In the genomic region with DNA sequence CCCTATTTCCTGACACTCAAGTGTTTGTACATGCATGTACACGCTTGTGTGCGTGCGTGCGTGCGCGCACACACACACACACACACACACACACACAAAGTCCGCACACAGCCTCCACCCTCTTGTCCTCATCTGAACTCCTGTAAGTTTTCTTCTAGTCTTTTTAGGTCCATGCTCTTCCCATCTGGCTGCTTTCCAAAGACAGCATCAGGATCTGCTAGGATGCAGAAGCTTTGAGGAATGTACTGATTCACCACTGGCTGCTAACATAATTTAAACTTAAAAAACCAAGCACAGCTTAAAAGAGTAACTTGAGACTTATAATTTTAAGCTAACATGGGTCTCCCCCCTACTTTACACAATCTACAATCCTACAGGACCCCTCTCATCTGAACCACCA, we compare ENCODE assay signal across 21 mouse cellular contexts.
A peak's percentile ranks its signal among the peaks of the same experiment; 100 is the strongest.
DNase-seq lines count a peak whose midpoint lies in the region; ATAC-seq and TF ChIP-seq lines count a peak whose summit lies in the region.
"Had no signal": no experiment of that assay in that cellular context is flagged by ENCODE, and none has a peak within 500 bp of the region (broad histone marks: within the 10 kb centered on the region; RNA-seq: fewer than 3 reads in every experiment).

No protein-coding gene starts in this region.

- TF ChIP-seq CTCF in kidney, postnatal 0 days (IDR thresholded peaks at IDR 0.05; ENCODE audit: low read depth), result no peak
- no peak for TF ChIP-seq CTCF in embryonic fibroblast, embryonic 13.5 days (IDR thresholded peaks at IDR 0.05; ENCODE audit: borderline replicate concordance, insufficient read depth, low read length)

- DNase-seq in kidney, postnatal 0 days (ENCODE audit: low spot score), result peak; percentile 55
- DNase-seq in kidney, adult 8-10 months, result no peak
- DNase-seq in kidney, postnatal 36 days, result peak; percentile 18 to 29
- no peak for DNase-seq in kidney, postnatal 4 days
- peak; percentile 43 for DNase-seq in MN1 (ENCODE audit: low spot score)
- no peak for DNase-seq in left cerebral cortex, adult 18-20 months (ENCODE audit: low spot score in 2 of 2)
- DNase-seq: adrenal gland, adult 8-10 months; adrenal gland, postnatal 36 days; cerebellum, adult 11 months; cerebellum, adult 8-10 months; cerebellum, postnatal 14 days; embryo, embryonic 11 days; forebrain, postnatal 0 days; gastrocnemius, adult 2 months; gastrocnemius, postnatal 25 days had no signal

- no peaks in the 10 kb centered on the region for H3K9me3 ChIP-seq in kidney, postnatal 0 days (replicated peaks; ENCODE audit: low read length)
- H3K9me3 ChIP-seq: embryonic facial prominence, embryonic 12.5 days; forebrain, embryonic 13.5 days; heart, embryonic 12.5 days; hindbrain, embryonic 10.5 days had no signal

- peaks cover 6% of the 10 kb centered on the region; the same call in 1 of the 2 replicates for H3K36me3 ChIP-seq in kidney, postnatal 0 days (ENCODE audit: insufficient read depth, low read length)

- no peak overlapping the region for H3K4me3 ChIP-seq in kidney, postnatal 0 days (replicated peaks; ENCODE audit: low read depth, low read length)
- no peak overlapping the region for H3K4me3 ChIP-seq in embryonic fibroblast, embryonic 13.5 days (ENCODE audit: insufficient read depth, low read length)
- H3K4me3 ChIP-seq: embryonic facial prominence, embryonic 12.5 days; forebrain, embryonic 13.5 days; gastrocnemius, adult 2 months; heart, embryonic 12.5 days; hindbrain, embryonic 10.5 days had no signal

- no peak overlapping the region for H3K4me2 ChIP-seq in kidney, postnatal 0 days (ENCODE audit: low read length)
- H3K4me2 ChIP-seq: embryonic facial prominence, embryonic 12.5 days; forebrain, embryonic 13.5 days; heart, embryonic 12.5 days; hindbrain, embryonic 14.5 days had no signal

- H3K27ac ChIP-seq in kidney, postnatal 0 days, result no peak overlapping the region
- peak overlapping the region; percentile 38; the same call in 1 of the 2 replicates for H3K27ac ChIP-seq in embryonic fibroblast, embryonic 13.5 days (ENCODE audit: insufficient read depth, low read length)
- H3K27ac ChIP-seq: embryonic facial prominence, embryonic 12.5 days; forebrain, embryonic 13.5 days; gastrocnemius, adult 2 months; hindbrain, embryonic 10.5 days; hindbrain, embryonic 14.5 days had no signal

- no peak overlapping the region for H3K9ac ChIP-seq in kidney, postnatal 0 days (ENCODE audit: low read depth, low read length)
- H3K9ac ChIP-seq: embryonic facial prominence, embryonic 12.5 days; forebrain, embryonic 13.5 days; forebrain, postnatal 0 days; heart, embryonic 12.5 days; hindbrain, embryonic 14.5 days had no signal

- WGBS in kidney, postnatal 0 days, result 90% methylated on average over 7 of the region's 7 CpGs

- no peak for TF ChIP-seq POLR2A in embryonic fibroblast, embryonic 13.5 days (IDR thresholded peaks at IDR 0.05; ENCODE audit: low read depth, low read length)

- no peaks in the 10 kb centered on the region for H3K4me1 ChIP-seq in kidney, postnatal 0 days (replicated peaks; ENCODE audit: insufficient read depth, low read length)
- peaks cover 4% of the 10 kb centered on the region for H3K4me1 ChIP-seq in embryonic fibroblast, embryonic 13.5 days (ENCODE audit: control insufficient read depth, insufficient read depth, low read length)
- H3K4me1 ChIP-seq: embryonic facial prominence, embryonic 12.5 days; forebrain, embryonic 13.5 days; heart, embryonic 12.5 days; hindbrain, embryonic 10.5 days had no signal

- no peaks in the 10 kb centered on the region for H3K27me3 ChIP-seq in kidney, postnatal 0 days (ENCODE audit: insufficient read depth, low read length)
- H3K27me3 ChIP-seq: embryonic facial prominence, embryonic 12.5 days; forebrain, embryonic 13.5 days; heart, embryonic 12.5 days had no signal

- no peak for ATAC-seq in kidney, postnatal 0 days (replicated peaks; ENCODE audit: low FRiP score, low read depth)
- ATAC-seq: forebrain, embryonic 13.5 days; forebrain, postnatal 0 days had no signal

Comparison
In these comparisons a context has a peak if more than half of its experiments do, and no peak if none do; other contexts are left out.
1. DNase-seq: peak in kidney, postnatal 0 days (single experiment), kidney, postnatal 36 days (2 of 2) and MN1 (single experiment); none in kidney, adult 8-10 months (0 of 2), kidney, postnatal 4 days (0 of 2) and left cerebral cortex, adult 18-20 months (0 of 2).